Mouse (Mus musculus) mesoderm, embryonic 11.5 days (tissue): ENCODE data around the gene Gdpd5.

Experiments
- DNase-seq: peaks from one replicate; pipeline ENCODE4 v3.0.0-alpha.2; 2012; ENCODE audit warnings: low read depth, low spot score

Gene Gdpd5

GRCm38 (mm10) chr7:99381214-99382087, at the start of gene Gdpd5:
Gene Gdpd5, plus strand, starts transcription at chr7:99381414.
- peak; percentile 99 for DNase-seq

- peak; percentile 87 for DNase-seq
Measured at GRCm38 (mm10) chr7:99332774-99333480, 48.3 kb upstream of the Gdpd5 start.

- no peak for DNase-seq
Measured at GRCm38 (mm10) chr7:99340736-99341135, 40.5 kb upstream of the Gdpd5 start.

- DNase-seq, result no peak
Measured at GRCm38 (mm10) chr7:99343577-99343976, 37.6 kb upstream of the Gdpd5 start.

GRCm38 (mm10) chr7:99347268-99347667, 33.9 kb upstream of the Gdpd5 start:
- no peak for DNase-seq

- no peak for DNase-seq
Measured at GRCm38 (mm10) chr7:99348883-99349282, 32.3 kb upstream of the Gdpd5 start.

GRCm38 (mm10) chr7:99349782-99350720, 31.2 kb upstream of the Gdpd5 start:
- no peak for DNase-seq

GRCm38 (mm10) chr7:99351104-99351801, 30.0 kb upstream of the Gdpd5 start:
- DNase-seq, result peak; percentile 65

GRCm38 (mm10) chr7:99351802-99352517, 29.3 kb upstream of the Gdpd5 start:
- DNase-seq, result peak; percentile 84

GRCm38 (mm10) chr7:99352526-99353400, 28.5 kb upstream of the Gdpd5 start, which contains the start of gene Serpinh1:
Gene Serpinh1, minus strand, starts transcription at chr7:99353239.
- DNase-seq, result peak; percentile 89

- peak; percentile 88 for DNase-seq
Measured at GRCm38 (mm10) chr7:99355731-99356131, 25.5 kb upstream of the Gdpd5 start.

GRCm38 (mm10) chr7:99356244-99356930, 24.8 kb upstream of the Gdpd5 start:
- DNase-seq, result peak; percentile 39

GRCm38 (mm10) chr7:99357201-99357600, 24.0 kb upstream of the Gdpd5 start:
- DNase-seq, result no peak

- DNase-seq, result no peak
Measured at GRCm38 (mm10) chr7:99358371-99358770, 22.8 kb upstream of the Gdpd5 start.

- peak; percentile 95 for DNase-seq
Measured at GRCm38 (mm10) chr7:99360021-99360802, 21.0 kb upstream of the Gdpd5 start.

GRCm38 (mm10) chr7:99360803-99361414, 20.3 kb upstream of the Gdpd5 start:
- no peak for DNase-seq

GRCm38 (mm10) chr7:99362137-99362536, 19.1 kb upstream of the Gdpd5 start:
- DNase-seq, result no peak
